Mouse (Mus musculus) adrenal gland, postnatal 10 days (tissue): ENCODE results near the gene Acadl. TPM values are rescaled to one million over a fixed set of nuclear protein-coding genes. Genes with fewer than 3 reads are reported as not detected.

Experiments
- DNase-seq: peaks from one replicate; pipeline ENCODE4 v3.0.0; 2021; ENCODE audit warnings: mixed read lengths
- total RNA-seq, 2 experiments: library from RNA; stranded (reverse); gene quantifications; 2 replicates each; pipeline ENCODE4 v1.2.3; 2021

The Acadl gene
- total RNA-seq, 2 experiments from 2014 or later, result 1,546 to 1,636 TPM

- no peak for DNase-seq
Measured at GRCm38 (mm10) chr1:66839755-66840438, 23.2 kb downstream of the Acadl start.

DNA sequence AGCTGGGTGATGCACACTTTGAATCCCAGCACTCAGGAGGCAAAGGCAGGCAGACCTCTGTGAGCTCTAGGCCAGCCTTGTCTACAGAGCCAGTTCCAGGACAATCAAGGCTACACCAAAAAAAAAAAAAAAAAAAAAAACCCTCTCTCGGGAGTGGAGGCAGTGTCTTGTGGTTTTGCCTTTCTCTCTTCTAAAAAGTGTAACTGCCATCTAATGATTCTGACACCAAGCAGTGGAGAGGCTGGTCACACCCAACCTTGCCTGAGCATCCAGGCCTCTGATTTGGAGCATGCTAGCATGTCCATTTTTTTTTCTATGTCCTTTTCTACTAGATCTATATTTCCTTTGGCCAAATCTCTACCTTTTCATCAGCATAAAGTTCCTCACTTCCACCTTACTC lies 23.9 kb downstream of the Acadl start:
- DNase-seq, result no peak

GRCm38 (mm10) chr1:66838184-66839042 lies 24.7 kb downstream of the Acadl start:
- DNase-seq, result peak; percentile 84

GRCm38 (mm10) chr1:66837207-66837606 lies 25.9 kb downstream of the Acadl start:
- no peak for DNase-seq

- DNase-seq, result no peak
Measured at GRCm38 (mm10) chr1:66832636-66833165, 30.4 kb downstream of the Acadl start.

DNA sequence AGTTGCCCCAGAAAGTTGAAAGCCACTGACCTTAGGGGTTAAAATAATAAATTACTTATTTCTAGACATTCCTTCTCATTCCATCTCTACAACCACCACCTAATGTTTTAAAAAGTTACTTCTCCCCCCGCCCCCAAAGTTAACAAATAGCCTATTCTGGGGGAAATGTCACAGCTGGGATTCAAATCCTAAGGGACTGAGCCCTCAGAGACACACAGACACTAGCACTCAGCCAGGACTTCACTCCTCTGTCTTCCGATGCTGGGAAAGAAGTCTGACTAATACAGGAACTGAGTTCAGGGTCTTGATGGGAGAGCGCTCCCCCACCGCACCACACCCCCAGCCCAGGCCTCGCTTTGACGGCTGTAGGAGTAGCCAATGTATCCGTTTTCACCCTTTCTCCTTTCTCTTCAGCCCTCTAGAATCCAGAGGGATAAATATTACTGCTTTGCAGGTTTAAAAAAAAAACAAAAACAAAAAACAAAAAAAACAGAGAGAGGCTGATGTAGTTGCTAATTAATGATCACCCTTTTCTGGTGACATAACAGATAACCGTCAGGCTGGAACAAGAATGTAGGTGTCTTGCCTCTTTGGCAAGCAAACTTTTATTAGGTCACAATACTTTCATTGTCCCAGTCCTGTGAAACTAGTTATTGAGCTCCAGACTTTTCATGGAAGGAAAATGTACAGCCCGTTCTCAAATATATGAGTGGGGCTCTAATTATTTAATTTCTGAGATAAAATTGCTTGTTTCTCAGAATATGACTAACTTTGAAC lies 31.1 kb downstream of the Acadl start:
- no peak for DNase-seq

DNA sequence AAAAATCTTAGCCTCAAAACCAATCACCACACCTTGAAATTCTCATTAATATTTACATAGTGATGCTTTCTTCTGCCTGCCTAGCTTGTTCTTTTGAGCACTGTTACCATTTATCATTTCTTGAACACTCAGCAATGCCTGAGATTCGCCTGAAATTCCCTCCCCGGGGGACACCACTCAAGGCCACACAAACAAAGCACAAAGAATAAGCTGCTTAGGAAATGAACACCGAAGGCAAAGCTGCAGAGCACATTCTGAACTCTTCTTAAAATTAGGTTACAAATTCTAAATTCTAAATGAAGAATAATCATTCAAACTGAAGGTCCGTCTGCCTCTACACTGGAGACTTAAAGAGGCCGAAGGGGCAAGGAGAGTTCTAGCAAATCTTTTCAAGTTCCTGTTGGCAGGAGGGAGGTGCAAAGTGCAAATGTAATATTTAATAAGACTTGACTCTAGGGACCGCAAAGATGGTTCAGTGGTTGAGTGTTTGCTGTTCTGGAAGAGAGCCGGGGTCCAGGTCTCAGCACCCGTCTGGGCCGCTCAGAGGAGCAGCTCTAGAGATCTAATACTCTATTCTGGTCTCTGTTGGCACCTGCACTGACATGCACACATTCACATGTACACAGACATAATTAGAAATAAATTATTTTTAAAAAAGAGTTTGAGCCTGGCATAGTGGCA lies 33.5 kb downstream of the Acadl start:
- DNase-seq, result no peak

DNA sequence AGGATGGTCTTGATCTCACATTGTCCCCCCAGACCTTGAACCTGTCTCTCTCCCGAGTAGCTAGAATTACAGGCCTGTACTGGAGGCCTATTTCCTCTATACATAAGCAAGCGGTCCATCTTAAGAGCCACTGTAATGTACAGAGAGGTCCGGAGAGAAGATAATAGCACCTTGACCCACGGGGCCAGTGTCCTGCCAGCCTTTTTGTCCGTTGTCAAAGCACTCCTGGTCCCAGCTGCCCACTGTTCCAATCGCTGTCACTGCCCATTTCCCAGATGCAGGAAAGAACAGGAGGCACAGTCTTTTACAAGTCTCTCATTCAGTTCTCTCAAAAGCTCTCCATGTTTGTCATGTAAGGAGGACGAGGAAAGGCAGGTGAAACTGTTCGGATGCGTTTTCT lies 41.1 kb downstream of the Acadl start:
- no peak for DNase-seq

- peak; percentile 28 for DNase-seq
Measured at GRCm38 (mm10) chr1:66820241-66820640, 42.8 kb downstream of the Acadl start.

GRCm38 (mm10) chr1:66817865-66818315 lies 45.2 kb downstream of the Acadl start:
- DNase-seq, result no peak

DNA sequence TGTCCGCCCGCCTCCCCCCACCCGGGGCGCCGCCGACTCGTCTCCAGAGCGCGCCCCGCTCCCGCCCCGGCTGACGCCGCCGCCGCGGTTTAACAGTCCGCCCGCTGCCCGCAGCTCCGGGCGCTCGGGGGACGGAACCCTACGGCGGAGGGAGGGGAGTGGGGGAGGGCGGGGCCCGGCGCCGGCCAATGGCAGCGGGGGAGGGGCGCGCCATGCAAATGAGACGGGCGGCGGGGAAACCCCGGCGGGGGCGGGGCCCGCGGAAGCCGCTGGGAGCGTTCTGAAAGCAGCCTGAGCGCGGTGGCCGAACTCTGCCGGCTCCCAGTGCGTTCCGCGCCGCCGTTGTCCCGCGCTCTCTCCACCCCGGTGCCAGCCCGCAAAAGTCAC lies 45.6 kb downstream of the Acadl start, which contains the start of gene Kansl1l:
Gene Kansl1l (minus strand): TSS at position 110 of the 387 bp plus-strand sequence.
- peak; percentile 99 for DNase-seq

DNA sequence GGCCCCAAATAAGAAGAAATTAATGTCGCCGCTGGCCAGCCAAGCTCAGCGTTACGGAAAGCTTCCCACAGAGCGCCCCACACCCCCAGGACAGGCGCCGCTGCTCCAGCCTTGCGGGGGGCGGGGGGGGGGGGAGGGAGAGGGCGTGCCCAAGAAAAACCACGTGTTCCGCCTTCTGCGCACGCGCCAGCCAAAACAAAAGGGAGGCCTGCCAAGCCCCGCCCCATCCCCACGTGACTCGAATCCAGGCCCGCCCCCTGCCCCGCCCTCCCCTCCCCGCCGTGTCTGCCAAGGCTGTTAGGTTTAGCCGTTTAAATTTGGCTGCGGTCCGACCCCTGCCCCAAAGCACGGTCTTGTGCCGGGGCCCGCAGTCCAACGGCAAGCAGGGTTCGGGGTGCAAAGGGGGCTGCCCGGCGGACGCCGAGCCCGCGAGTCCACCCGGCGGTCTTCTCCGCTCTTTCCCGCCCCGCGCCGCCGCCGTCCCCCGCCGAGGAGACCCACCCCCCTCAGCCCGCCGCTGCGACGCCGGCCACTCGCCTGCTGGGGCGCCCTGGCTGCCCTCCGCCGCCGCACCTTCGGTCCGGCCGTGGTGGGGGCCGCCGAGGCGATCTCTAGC lies 46.1 kb downstream of the Acadl start:
- DNase-seq, result peak; percentile 98

GRCm38 (mm10) chr1:66815941-66816777 lies 46.9 kb downstream of the Acadl start:
- peak; percentile 76 for DNase-seq

DNA sequence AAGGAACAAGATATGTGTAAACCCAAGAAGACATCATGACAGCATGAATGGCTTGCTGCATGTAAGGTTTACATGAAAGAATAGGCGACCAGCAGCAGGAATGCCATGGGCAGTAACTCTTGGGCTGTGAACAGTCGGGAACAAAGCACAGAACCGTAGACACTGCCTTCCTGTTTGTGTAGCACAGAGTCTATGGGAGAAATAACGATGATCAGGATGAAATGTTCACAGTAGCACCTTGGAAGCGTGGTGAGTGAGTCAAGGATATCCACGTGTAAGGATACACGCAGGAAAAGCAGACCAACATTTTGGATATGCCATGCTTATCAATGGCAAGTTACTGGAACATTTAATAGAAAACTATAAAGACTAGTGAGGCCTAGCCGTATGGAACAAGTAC lies 48.3 kb downstream of the Acadl start:
- no peak for DNase-seq

DNA sequence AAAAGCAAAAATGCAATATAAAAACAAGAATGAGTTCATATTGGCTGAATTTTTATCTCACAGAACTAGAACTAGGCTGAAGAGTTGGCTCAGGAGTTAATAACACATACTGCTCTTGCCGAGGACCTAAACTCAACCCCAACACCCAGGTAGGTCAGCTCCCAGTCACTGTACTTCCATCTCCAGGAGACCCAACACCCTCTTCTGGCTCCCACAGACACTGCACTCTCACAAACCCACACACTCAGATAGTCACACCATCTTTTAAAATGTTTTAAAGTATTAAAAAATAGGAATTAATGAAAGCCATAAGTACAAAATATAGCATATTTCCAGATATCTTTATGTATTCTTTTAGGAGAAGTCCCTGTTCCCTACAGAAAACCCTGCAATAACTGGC lies 49.9 kb downstream of the Acadl start:
- DNase-seq, result no peak

DNA sequence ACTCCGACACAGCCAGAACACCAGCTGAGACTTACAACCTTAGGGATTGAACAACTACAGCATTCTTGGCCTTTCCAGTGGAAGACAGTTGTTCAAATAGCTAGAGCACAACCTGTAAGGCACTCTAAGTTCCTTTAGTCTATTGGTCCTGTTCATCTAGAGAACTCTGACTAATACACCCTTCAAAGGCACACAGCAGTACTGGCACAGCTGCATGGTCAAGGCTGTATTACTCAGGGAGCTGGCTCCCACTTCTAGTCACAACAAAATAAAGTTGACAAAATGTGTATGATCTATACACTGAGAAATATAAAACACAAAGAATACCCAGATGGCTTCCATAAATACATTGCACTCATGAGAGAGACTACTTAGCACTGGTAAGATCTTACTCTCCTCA lies 56.3 kb downstream of the Acadl start:
- DNase-seq, result peak; percentile 42

- no peak for DNase-seq
Measured at GRCm38 (mm10) chr1:66805408-66805807, 57.7 kb downstream of the Acadl start.

GRCm38 (mm10) chr1:66804710-66805109 lies 58.4 kb downstream of the Acadl start:
- no peak for DNase-seq

DNA sequence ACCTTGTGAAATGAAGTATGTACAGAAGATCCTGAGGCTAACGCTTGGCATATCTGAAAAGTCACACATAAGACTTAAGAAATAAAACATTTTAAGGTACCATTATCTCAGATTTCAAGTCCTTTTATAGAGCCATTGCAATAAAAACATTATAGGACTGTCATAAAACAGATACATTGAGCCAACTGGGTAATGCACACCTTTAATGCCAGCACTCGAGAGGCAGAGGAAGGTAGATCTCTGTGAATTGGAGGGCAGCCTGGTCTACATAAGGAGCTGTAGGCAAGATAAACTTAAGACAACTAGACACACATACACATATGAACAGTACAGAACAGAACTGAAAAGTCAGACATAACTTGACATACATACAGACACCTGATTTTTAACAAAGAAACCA lies 65.1 kb downstream of the Acadl start:
- DNase-seq, result no peak

- no peak for DNase-seq
Measured at GRCm38 (mm10) chr1:66792838-66793466, 70.1 kb downstream of the Acadl start.
